Mouse (Mus musculus): ENCODE results near the gene Fam129c. TPM values are rescaled to one million over a fixed set of nuclear protein-coding genes. Genes with fewer than 3 reads are reported as not detected.

Fam129c gene
- polyA plus RNA-seq, 1 experiment from 2014 or later, result 3.6 TPM

- WGBS, result 91% methylated on average over 14 of the region's 14 CpGs
- Histone ChIP-seq H3K27me3 (ENCODE audit: control insufficient read depth, insufficient read depth, low read length) (no peaks in the 10 kb centered on the region), H3K9ac (ENCODE audit: low read length) (no peak overlapping the region), H3K4me3 (ENCODE audit: low read depth, low read length) (no peak overlapping the region), H3K27ac (ENCODE audit: low read depth, low read length) (no peak overlapping the region), H3K9me3 (ENCODE audit: control insufficient read depth, low read length) (no peaks in the 10 kb centered on the region), H3K4me2 (ENCODE audit: low read depth) (no peak overlapping the region), H3K4me1 (ENCODE audit: control insufficient read depth, insufficient read depth, low read length) (no peaks in the 10 kb centered on the region), H3K36me3 (ENCODE audit: control insufficient read depth, insufficient read depth, low read length) (no peaks in the 10 kb centered on the region; the same call in 1 of the 2 replicates)
- DNase-seq (ENCODE audit: low spot score) (no peak), ATAC-seq (ENCODE audit: insufficient read depth, low FRiP score, low TSS enrichment) (no peak)
These were observed 18.0 kb upstream of the Fam129c start for GRCm38 (mm10) chr8:71579476-71579875.

- no peak for DNase-seq (ENCODE audit: low spot score)
- no peaks in the 10 kb centered on the region for H3K27me3 ChIP-seq (ENCODE audit: control insufficient read depth, insufficient read depth, low read length)
- H3K9me3 ChIP-seq (ENCODE audit: control insufficient read depth, low read length), result no peaks in the 10 kb centered on the region
- H3K4me3 ChIP-seq (ENCODE audit: low read depth, low read length), result no peak overlapping the region
- no peak for ATAC-seq (ENCODE audit: insufficient read depth, low FRiP score, low TSS enrichment)
- WGBS, result 35% methylated on average over 9 of the region's 9 CpGs
- no peak overlapping the region for H3K9ac ChIP-seq (ENCODE audit: low read length)
- no peaks in the 10 kb centered on the region; the same call in 1 of the 2 replicates for H3K36me3 ChIP-seq (ENCODE audit: control insufficient read depth, insufficient read depth, low read length)
- H3K27ac ChIP-seq (ENCODE audit: low read depth, low read length), result no peak overlapping the region
- no peaks in the 10 kb centered on the region for H3K4me1 ChIP-seq (ENCODE audit: control insufficient read depth, insufficient read depth, low read length)
- H3K4me2 ChIP-seq (ENCODE audit: low read depth), result no peak overlapping the region
These were observed 17.2 kb upstream of the Fam129c start for GRCm38 (mm10) chr8:71580201-71580600.

- WGBS, result 75% methylated on average over 2 of the region's 2 CpGs
- no peak for ATAC-seq (ENCODE audit: insufficient read depth, low FRiP score, low TSS enrichment)
These were observed 10.6 kb upstream of the Fam129c start for GRCm38 (mm10) chr8:71586891-71587290.

GRCm38 (mm10) chr8:71588762-71589161 is 8.7 kb upstream of the Fam129c start:
- H3K4me2 ChIP-seq (ENCODE audit: low read depth), result no peak overlapping the region
- H3K9ac ChIP-seq (ENCODE audit: low read length), result no peak overlapping the region
- no peak overlapping the region for H3K4me3 ChIP-seq (ENCODE audit: low read depth, low read length)
- WGBS, result 76% methylated on average over 3 of the region's 3 CpGs
- H3K9me3 ChIP-seq (ENCODE audit: control insufficient read depth, low read length), result no peaks in the 10 kb centered on the region
- DNase-seq (ENCODE audit: low spot score) (no peak), ATAC-seq (ENCODE audit: insufficient read depth, low FRiP score, low TSS enrichment) (no peak)
- H3K4me1 ChIP-seq (ENCODE audit: control insufficient read depth, insufficient read depth, low read length), result peaks cover 9% of the 10 kb centered on the region
- no peaks in the 10 kb centered on the region for H3K36me3 ChIP-seq (ENCODE audit: control insufficient read depth, insufficient read depth, low read length)
- no peak overlapping the region for H3K27ac ChIP-seq (ENCODE audit: low read depth, low read length)
- no peaks in the 10 kb centered on the region for H3K27me3 ChIP-seq (ENCODE audit: control insufficient read depth, insufficient read depth, low read length)

More at GRCm38 (mm10) chr8:71586891-71587290, 10.6 kb upstream of the Fam129c start:
- H3K4me3 ChIP-seq (ENCODE audit: low read depth, low read length), result no peak overlapping the region
- H3K27ac ChIP-seq (ENCODE audit: low read depth, low read length), result no peak overlapping the region
- no peaks in the 10 kb centered on the region for H3K36me3 ChIP-seq (ENCODE audit: control insufficient read depth, insufficient read depth, low read length)
- no peak overlapping the region for H3K9ac ChIP-seq (ENCODE audit: low read length)
- DNase-seq (ENCODE audit: low spot score), result peak; percentile 37
- peaks cover 3% of the 10 kb centered on the region; the same call in 1 of the 2 replicates for H3K4me1 ChIP-seq (ENCODE audit: control insufficient read depth, insufficient read depth, low read length)
- no peaks in the 10 kb centered on the region for H3K27me3 ChIP-seq (ENCODE audit: control insufficient read depth, insufficient read depth, low read length)
- no peak overlapping the region for H3K4me2 ChIP-seq (ENCODE audit: low read depth)
- H3K9me3 ChIP-seq (ENCODE audit: control insufficient read depth, low read length), result no peaks in the 10 kb centered on the region

- Histone ChIP-seq H3K4me2 (ENCODE audit: low read depth) (peak overlapping the region; percentile 87), H3K9ac (ENCODE audit: low read length) (peak overlapping the region; percentile 93), H3K36me3 (ENCODE audit: control insufficient read depth, insufficient read depth, low read length) (no peaks in the 10 kb centered on the region), H3K27me3 (ENCODE audit: control insufficient read depth, insufficient read depth, low read length) (no peaks in the 10 kb centered on the region), H3K4me3 (ENCODE audit: low read depth, low read length) (peak overlapping the region; percentile 72), H3K4me1 (ENCODE audit: control insufficient read depth, insufficient read depth, low read length) (peaks cover 9% of the 10 kb centered on the region), H3K9me3 (ENCODE audit: control insufficient read depth, low read length) (no peaks in the 10 kb centered on the region), H3K27ac (ENCODE audit: low read depth, low read length) (peak overlapping the region; percentile 96; the same call in 1 of the 2 replicates)
- DNase-seq (ENCODE audit: low spot score) (no peak), ATAC-seq (ENCODE audit: insufficient read depth, low FRiP score, low TSS enrichment) (no peak)
- WGBS, result 30% methylated on average over 5 of the region's 5 CpGs
These were observed 6.4 kb upstream of the Fam129c start for GRCm38 (mm10) chr8:71591017-71591416.

GRCm38 (mm10) chr8:71591471-71592373 is 5.7 kb upstream of the Fam129c start, which contains the start of gene Pgls:
Gene Pgls (plus strand): TSS chr8:71592176.
- DNase-seq (ENCODE audit: low spot score), result peak; percentile 97
- Histone ChIP-seq H3K4me3 (ENCODE audit: low read depth, low read length) (peak within 1 kb of the TSS; percentile 72), H3K27me3 (ENCODE audit: control insufficient read depth, insufficient read depth, low read length) (no peaks in the 10 kb centered on the region), H3K4me1 (ENCODE audit: control insufficient read depth, insufficient read depth, low read length) (peaks cover 9% of the 10 kb centered on the region), H3K9me3 (ENCODE audit: control insufficient read depth, low read length) (no peaks in the 10 kb centered on the region), H3K27ac (ENCODE audit: low read depth, low read length) (peak within 1 kb of the TSS; percentile 96), H3K4me2 (ENCODE audit: low read depth) (peak within 1 kb of the TSS; percentile 87), H3K36me3 (ENCODE audit: control insufficient read depth, insufficient read depth, low read length) (no peaks in the 10 kb centered on the region), H3K9ac (ENCODE audit: low read length) (peak within 1 kb of the TSS; percentile 93)
- under 1% methylated on average over 68 of the region's 71 CpGs for WGBS
- ATAC-seq (ENCODE audit: insufficient read depth, low FRiP score, low TSS enrichment), result peak; percentile 83

GRCm38 (mm10) chr8:71592374-71593170 is 4.9 kb upstream of the Fam129c start:
- H3K27me3 ChIP-seq (ENCODE audit: control insufficient read depth, insufficient read depth, low read length), result no peaks in the 10 kb centered on the region
- DNase-seq (ENCODE audit: low spot score), result no peak
- peak overlapping the region; percentile 87 for H3K4me2 ChIP-seq (ENCODE audit: low read depth)
- peak; percentile 60 for ATAC-seq (ENCODE audit: insufficient read depth, low FRiP score, low TSS enrichment)
- H3K36me3 ChIP-seq (ENCODE audit: control insufficient read depth, insufficient read depth, low read length), result no peaks in the 10 kb centered on the region
- H3K9me3 ChIP-seq (ENCODE audit: control insufficient read depth, low read length), result no peaks in the 10 kb centered on the region
- H3K4me3 ChIP-seq (ENCODE audit: low read depth, low read length), result peak overlapping the region; percentile 72
- H3K27ac ChIP-seq (ENCODE audit: low read depth, low read length), result peak overlapping the region; percentile 96
- peak overlapping the region; percentile 93 for H3K9ac ChIP-seq (ENCODE audit: low read length)
- H3K4me1 ChIP-seq (ENCODE audit: control insufficient read depth, insufficient read depth, low read length), result peaks cover 9% of the 10 kb centered on the region
- WGBS, result 5% methylated on average over 50 of the region's 60 CpGs

- DNase-seq (ENCODE audit: low spot score), result no peak
- ATAC-seq (ENCODE audit: insufficient read depth, low FRiP score, low TSS enrichment), result no peak
- no peaks in the 10 kb centered on the region for H3K9me3 ChIP-seq (ENCODE audit: control insufficient read depth, low read length)
- H3K27me3 ChIP-seq (ENCODE audit: control insufficient read depth, insufficient read depth, low read length), result no peaks in the 10 kb centered on the region
- H3K9ac ChIP-seq (ENCODE audit: low read length), result no peak overlapping the region
- H3K36me3 ChIP-seq (ENCODE audit: control insufficient read depth, insufficient read depth, low read length), result no peaks in the 10 kb centered on the region
- peaks cover 9% of the 10 kb centered on the region for H3K4me1 ChIP-seq (ENCODE audit: control insufficient read depth, insufficient read depth, low read length)
- WGBS, result 91% methylated on average over 8 of the region's 8 CpGs
- H3K27ac ChIP-seq (ENCODE audit: low read depth, low read length), result no peak overlapping the region
- H3K4me3 ChIP-seq (ENCODE audit: low read depth, low read length), result no peak overlapping the region; the same call in 1 of the 2 replicates
- H3K4me2 ChIP-seq (ENCODE audit: low read depth), result 0 out of 2 replicates have a peak overlapping the region, but pooled peaks have one; percentile 2
These were observed 3.7 kb upstream of the Fam129c start for GRCm38 (mm10) chr8:71593556-71594323.

Data from neural tube, embryonic 11.5 days (tissue).